Mouse (Mus musculus): ENCODE measurements around the gene Fcrl6. TPM values are rescaled to one million over a fixed set of nuclear protein-coding genes. Genes with fewer than 3 reads are reported as not detected.

Gene Fcrl6
- polyA plus RNA-seq, 1 experiment from 2014 or later = 0.21 TPM

GRCm38 (mm10) chr1:172634136-172634535 is 31.8 kb upstream of the Fcrl6 start:
- no peak overlapping the region for H3K27ac ChIP-seq (ENCODE audit: low read depth, low read length)

GRCm38 (mm10) chr1:172632451-172633326 is 30.3 kb upstream of the Fcrl6 start, which contains the start of gene Dusp23:
Dusp23 (minus strand) TSS chr1:172632962.
- Histone ChIP-seq H3K27ac (ENCODE audit: low read depth, low read length) (peak within 1 kb of the TSS; percentile 87), H3K27me3 (ENCODE audit: control insufficient read depth, insufficient read depth, low read length) (no peaks in the 10 kb centered on the region), H3K4me2 (ENCODE audit: low read depth, low read length) (peak within 1 kb of the TSS; percentile 70), H3K4me1 (ENCODE audit: control insufficient read depth, insufficient read depth, low read length) (no peaks in the 10 kb centered on the region), H3K9ac (replicated peaks; ENCODE audit: low read depth, low read length) (peak within 1 kb of the TSS; percentile 72), H3K4me3 (ENCODE audit: low read depth, low read length) (peak within 1 kb of the TSS; percentile 67), H3K9me3 (ENCODE audit: control insufficient read depth, low read length) (no peaks in the 10 kb centered on the region), H3K36me3 (ENCODE audit: control insufficient read depth, insufficient read depth, low read length) (no peaks in the 10 kb centered on the region)
- ATAC-seq (ENCODE audit: low read depth) = peak; percentile 99
- 0% methylated on average over 52 of the region's 53 CpGs for WGBS

More at GRCm38 (mm10) chr1:172634136-172634535, 31.8 kb upstream of the Fcrl6 start:
- no peaks in the 10 kb centered on the region for H3K36me3 ChIP-seq (ENCODE audit: control insufficient read depth, insufficient read depth, low read length)
- H3K4me2 ChIP-seq (ENCODE audit: low read depth, low read length) = no peak overlapping the region
- H3K9ac ChIP-seq (replicated peaks; ENCODE audit: low read depth, low read length) = no peak overlapping the region
- 83% methylated on average over 2 of the region's 2 CpGs for WGBS
- no peaks in the 10 kb centered on the region for H3K27me3 ChIP-seq (ENCODE audit: control insufficient read depth, insufficient read depth, low read length)
- H3K9me3 ChIP-seq (ENCODE audit: control insufficient read depth, low read length) = no peaks in the 10 kb centered on the region
- no peaks in the 10 kb centered on the region for H3K4me1 ChIP-seq (ENCODE audit: control insufficient read depth, insufficient read depth, low read length)
- ATAC-seq (ENCODE audit: low read depth) = no peak
- no peak overlapping the region for H3K4me3 ChIP-seq (ENCODE audit: low read depth, low read length)

- Histone ChIP-seq H3K9ac (replicated peaks; ENCODE audit: low read depth, low read length) (no peak overlapping the region), H3K27ac (ENCODE audit: low read depth, low read length) (no peak overlapping the region), H3K4me3 (ENCODE audit: low read depth, low read length) (no peak overlapping the region; the same call in 1 of the 2 replicates), H3K4me1 (ENCODE audit: control insufficient read depth, insufficient read depth, low read length) (no peaks in the 10 kb centered on the region), H3K4me2 (ENCODE audit: low read depth, low read length) (no peak overlapping the region), H3K9me3 (ENCODE audit: control insufficient read depth, low read length) (no peaks in the 10 kb centered on the region), H3K27me3 (ENCODE audit: control insufficient read depth, insufficient read depth, low read length) (no peaks in the 10 kb centered on the region), H3K36me3 (ENCODE audit: control insufficient read depth, insufficient read depth, low read length) (no peaks in the 10 kb centered on the region)
- no peak for ATAC-seq (ENCODE audit: low read depth)
- 84% methylated on average over 5 of the region's 5 CpGs for WGBS
These were observed 29.4 kb upstream of the Fcrl6 start for GRCm38 (mm10) chr1:172631721-172632120.

GRCm38 (mm10) chr1:172629831-172630230 is 27.5 kb upstream of the Fcrl6 start:
- Histone ChIP-seq H3K9me3 (ENCODE audit: control insufficient read depth, low read length) (no peaks in the 10 kb centered on the region), H3K36me3 (ENCODE audit: control insufficient read depth, insufficient read depth, low read length) (no peaks in the 10 kb centered on the region), H3K4me3 (ENCODE audit: low read depth, low read length) (no peak overlapping the region), H3K4me2 (ENCODE audit: low read depth, low read length) (no peak overlapping the region), H3K27ac (ENCODE audit: low read depth, low read length) (no peak overlapping the region), H3K9ac (replicated peaks; ENCODE audit: low read depth, low read length) (no peak overlapping the region), H3K4me1 (ENCODE audit: control insufficient read depth, insufficient read depth, low read length) (no peaks in the 10 kb centered on the region), H3K27me3 (ENCODE audit: control insufficient read depth, insufficient read depth, low read length) (no peaks in the 10 kb centered on the region)
- no peak for ATAC-seq (ENCODE audit: low read depth)
- 79% methylated on average over 7 of the region's 7 CpGs for WGBS

- no peak overlapping the region for H3K27ac ChIP-seq (ENCODE audit: low read depth, low read length)
- no peak overlapping the region for H3K9ac ChIP-seq (replicated peaks; ENCODE audit: low read depth, low read length)
- H3K36me3 ChIP-seq (ENCODE audit: control insufficient read depth, insufficient read depth, low read length) = no peaks in the 10 kb centered on the region
- H3K9me3 ChIP-seq (ENCODE audit: control insufficient read depth, low read length) = no peaks in the 10 kb centered on the region
- H3K4me1 ChIP-seq (ENCODE audit: control insufficient read depth, insufficient read depth, low read length) = no peaks in the 10 kb centered on the region
- H3K4me3 ChIP-seq (ENCODE audit: low read depth, low read length) = no peak overlapping the region
- H3K27me3 ChIP-seq (ENCODE audit: control insufficient read depth, insufficient read depth, low read length) = no peaks in the 10 kb centered on the region
- no peak overlapping the region for H3K4me2 ChIP-seq (ENCODE audit: low read depth, low read length)
- WGBS = 96% methylated on average over 3 of the region's 3 CpGs
- ATAC-seq (ENCODE audit: low read depth) = no peak
These were observed 24.0 kb upstream of the Fcrl6 start for GRCm38 (mm10) chr1:172626306-172626705.

GRCm38 (mm10) chr1:172624081-172624480 is 21.7 kb upstream of the Fcrl6 start:
- WGBS = 81% methylated on average over 3 of the region's 3 CpGs
- H3K9ac ChIP-seq (replicated peaks; ENCODE audit: low read depth, low read length) = no peak overlapping the region
- H3K4me2 ChIP-seq (ENCODE audit: low read depth, low read length) = no peak overlapping the region
- H3K27me3 ChIP-seq (ENCODE audit: control insufficient read depth, insufficient read depth, low read length) = no peaks in the 10 kb centered on the region
- no peaks in the 10 kb centered on the region for H3K36me3 ChIP-seq (ENCODE audit: control insufficient read depth, insufficient read depth, low read length)
- no peaks in the 10 kb centered on the region for H3K9me3 ChIP-seq (ENCODE audit: control insufficient read depth, low read length)
- H3K4me1 ChIP-seq (ENCODE audit: control insufficient read depth, insufficient read depth, low read length) = no peaks in the 10 kb centered on the region
- no peak for ATAC-seq (ENCODE audit: low read depth)
- H3K4me3 ChIP-seq (ENCODE audit: low read depth, low read length) = no peak overlapping the region
- H3K27ac ChIP-seq (ENCODE audit: low read depth, low read length) = no peak overlapping the region

GRCm38 (mm10) chr1:172623599-172623998 is 21.2 kb upstream of the Fcrl6 start:
- H3K36me3 ChIP-seq (ENCODE audit: control insufficient read depth, insufficient read depth, low read length) = no peaks in the 10 kb centered on the region
- no peak overlapping the region for H3K9ac ChIP-seq (replicated peaks; ENCODE audit: low read depth, low read length)
- no peak overlapping the region for H3K4me2 ChIP-seq (ENCODE audit: low read depth, low read length)
- 83% methylated on average over 5 of the region's 5 CpGs for WGBS
- H3K4me1 ChIP-seq (ENCODE audit: control insufficient read depth, insufficient read depth, low read length) = no peaks in the 10 kb centered on the region
- H3K27me3 ChIP-seq (ENCODE audit: control insufficient read depth, insufficient read depth, low read length) = no peaks in the 10 kb centered on the region
- no peak overlapping the region for H3K4me3 ChIP-seq (ENCODE audit: low read depth, low read length)
- no peak overlapping the region for H3K27ac ChIP-seq (ENCODE audit: low read depth, low read length)
- no peak for ATAC-seq (ENCODE audit: low read depth)
- H3K9me3 ChIP-seq (ENCODE audit: control insufficient read depth, low read length) = no peaks in the 10 kb centered on the region

GRCm38 (mm10) chr1:172619235-172619634 is 16.9 kb upstream of the Fcrl6 start:
- H3K36me3 ChIP-seq (ENCODE audit: control insufficient read depth, insufficient read depth, low read length) = no peaks in the 10 kb centered on the region
- 18% methylated on average over 7 of the region's 7 CpGs for WGBS
- no peak for ATAC-seq (ENCODE audit: low read depth)

GRCm38 (mm10) chr1:172618141-172618540 is 15.8 kb upstream of the Fcrl6 start:
- ATAC-seq (ENCODE audit: low read depth) = no peak
- Histone ChIP-seq H3K36me3 (ENCODE audit: control insufficient read depth, insufficient read depth, low read length) (no peaks in the 10 kb centered on the region), H3K27ac (ENCODE audit: low read depth, low read length) (no peak overlapping the region; the same call in 1 of the 2 replicates), H3K4me3 (ENCODE audit: low read depth, low read length) (no peak overlapping the region), H3K4me2 (ENCODE audit: low read depth, low read length) (no peak overlapping the region), H3K9ac (replicated peaks; ENCODE audit: low read depth, low read length) (no peak overlapping the region), H3K9me3 (ENCODE audit: control insufficient read depth, low read length) (no peaks in the 10 kb centered on the region), H3K4me1 (ENCODE audit: control insufficient read depth, insufficient read depth, low read length) (peaks cover 15% of the 10 kb centered on the region; the same call in 1 of the 2 replicates), H3K27me3 (ENCODE audit: control insufficient read depth, insufficient read depth, low read length) (no peaks in the 10 kb centered on the region)
- WGBS = 23% methylated on average over 4 of the region's 4 CpGs

More at GRCm38 (mm10) chr1:172619235-172619634, 16.9 kb upstream of the Fcrl6 start:
- no peak overlapping the region for H3K27ac ChIP-seq (ENCODE audit: low read depth, low read length)
- H3K27me3 ChIP-seq (ENCODE audit: control insufficient read depth, insufficient read depth, low read length) = no peaks in the 10 kb centered on the region
- H3K9me3 ChIP-seq (ENCODE audit: control insufficient read depth, low read length) = no peaks in the 10 kb centered on the region
- H3K4me1 ChIP-seq (ENCODE audit: control insufficient read depth, insufficient read depth, low read length) = peaks cover 15% of the 10 kb centered on the region; the same call in 1 of the 2 replicates
- no peak overlapping the region for H3K4me3 ChIP-seq (ENCODE audit: low read depth, low read length)
- no peak overlapping the region for H3K9ac ChIP-seq (replicated peaks; ENCODE audit: low read depth, low read length)
- H3K4me2 ChIP-seq (ENCODE audit: low read depth, low read length) = no peak overlapping the region

Measured in neural tube, embryonic 14.5 days (tissue).